Mouse (Mus musculus): ENCODE results near the gene Plet1. TPM values are rescaled to one million over a fixed set of nuclear protein-coding genes. Genes with fewer than 3 reads are reported as not detected.

Plet1 gene
- total and polyA plus RNA-seq, 3 experiments, result 0.08 to 0.19 TPM; not detected in 1

- Histone ChIP-seq H3K27ac (ENCODE audit: insufficient read depth, low read depth) (no peak overlapping the region), H3K79me2 (replicated peaks; ENCODE audit: control insufficient read depth, extremely low read depth, insufficient read depth, poor library complexity, severe bottlenecking) (no peaks in the 10 kb centered on the region), H3K4me3 (replicated peaks in 1 of 3; ENCODE audit: low read depth in 2 of 3, low read length in 2 of 3, poor library complexity in 1 of 3) (no peak overlapping the region), H3K4me1 (ENCODE audit: control insufficient read depth in 1 of 2, insufficient read depth in 2 of 2) (peaks cover 17 to 23% of the 10 kb centered on the region in 2 experiments), H3K9me3 (replicated peaks; ENCODE audit: low read length) (peaks cover 3% of the 10 kb centered on the region), H3K36me3 (replicated peaks in 1 of 2; ENCODE audit: control insufficient read depth in 1 of 2, insufficient read depth in 1 of 2, low read length in 1 of 2) (no peaks in the 10 kb centered on the region), H3K27me3 (replicated peaks) (no peaks in the 10 kb centered on the region), H3K4me2 (ENCODE audit: insufficient read depth, low read depth, poor library complexity, severe bottlenecking) (no peak overlapping the region), H3K9ac (ENCODE audit: insufficient read depth, low read depth) (no peak overlapping the region)
- dilution Hi-C loops (cut with MboI; ENCODE audit: extremely low pct_ligation_motif_present, extremely low pct_unique_long_range_greater_than_20kb, low sequenced_read_pairs), result no loop called here
- TF ChIP-seq IRF4 (IDR thresholded peaks at IDR 0.05; ENCODE audit: low read depth, low read length) (no peak), MYC (IDR thresholded peaks at IDR 0.05; ENCODE audit: low read depth, low read length) (no peak), ELF1 (IDR thresholded peaks at IDR 0.05; ENCODE audit: low read depth, low read length) (no peak), BHLHE40 (IDR thresholded peaks at IDR 0.05; ENCODE audit: low read depth, low read length) (no peak), MAZ (IDR thresholded peaks at IDR 0.05; ENCODE audit: low read depth, low read length) (no peak), POLR2AphosphoS2 (IDR thresholded peaks at IDR 0.05; ENCODE audit: low read depth, low read length) (no peak), NRF1 (IDR thresholded peaks at IDR 0.05; ENCODE audit: low read depth, low read length) (no peak), MXI1 (IDR thresholded peaks at IDR 0.05; ENCODE audit: low read depth, low read length) (no peak), POLR2A (IDR thresholded peaks at IDR 0.05; ENCODE audit: low read depth, low read length) (no peak), GABPA (IDR thresholded peaks at IDR 0.05; ENCODE audit: insufficient replicate concordance, low read depth, low read length) (no peak), USF2 (conservative IDR thresholded peaks at IDR 0.05; ENCODE audit: low read depth, low read length) (no peak), JUND (conservative IDR thresholded peaks at IDR 0.05; ENCODE audit: low read depth, low read length) (no peak), JUN (IDR thresholded peaks at IDR 0.05; ENCODE audit: insufficient read depth, low read depth, low read length) (no peak)
- in situ Hi-C loops (cut with MboI; ENCODE audit: low pct_ligation_motif_present, low pct_unique_long_range_greater_than_20kb, low sequenced_read_pairs), result no loop called here
- no peak for DNase-seq (ENCODE audit: extremely low read depth)
Observed at GRCm38 (mm10) chr9:50495405-50496150, 1.3 kb downstream of the Plet1 start.

- in situ Hi-C loops (cut with MboI; ENCODE audit: low pct_ligation_motif_present, low pct_unique_long_range_greater_than_20kb, low sequenced_read_pairs) (no loop called here), dilution Hi-C loops (cut with MboI; ENCODE audit: extremely low pct_ligation_motif_present, extremely low pct_unique_long_range_greater_than_20kb, low sequenced_read_pairs) (no loop called here)
- H3K79me2 ChIP-seq (replicated peaks; ENCODE audit: control insufficient read depth, extremely low read depth, insufficient read depth, poor library complexity, severe bottlenecking), result no peaks in the 10 kb centered on the region
- no peaks in the 10 kb centered on the region for H3K27me3 ChIP-seq (replicated peaks)
- TF ChIP-seq E2F4 (IDR thresholded peaks at IDR 0.05; ENCODE audit: insufficient replicate concordance, low read depth, low read length), result no peak
- TF ChIP-seq USF1 (IDR thresholded peaks at IDR 0.05; ENCODE audit: low read depth, low read length), result no peak
- no peak for TF ChIP-seq HCFC1 (IDR thresholded peaks at IDR 0.05; ENCODE audit: low read depth, low read length)
- no peak for TF ChIP-seq TCF12 (IDR thresholded peaks at IDR 0.05; ENCODE audit: low read depth, low read length)
- no peak for TF ChIP-seq JUND (conservative IDR thresholded peaks at IDR 0.05; ENCODE audit: low read depth, low read length)
- no peak for TF ChIP-seq ZNF384 (IDR thresholded peaks at IDR 0.05; ENCODE audit: low read depth, low read length)
- TF ChIP-seq ETS1 (conservative IDR thresholded peaks at IDR 0.05; ENCODE audit: low read depth, low read length), result no peak
- TF ChIP-seq ELF1 (IDR thresholded peaks at IDR 0.05; ENCODE audit: low read depth, low read length), result no peak
- no peak for TF ChIP-seq NRF1 (IDR thresholded peaks at IDR 0.05; ENCODE audit: low read depth, low read length)
- no peak for TF ChIP-seq ZC3H11A (IDR thresholded peaks at IDR 0.05; ENCODE audit: low read depth, low read length)
- no peak for TF ChIP-seq RAD21 (IDR thresholded peaks at IDR 0.05; ENCODE audit: low read depth, low read length)
- TF ChIP-seq GABPA (IDR thresholded peaks at IDR 0.05; ENCODE audit: insufficient replicate concordance, low read depth, low read length), result no peak
- TF ChIP-seq USF2 (conservative IDR thresholded peaks at IDR 0.05; ENCODE audit: low read depth, low read length), result no peak
- TF ChIP-seq KAT2A (IDR thresholded peaks at IDR 0.05; ENCODE audit: insufficient replicate concordance, low read length), result no peak
- H3K36me3 ChIP-seq (replicated peaks in 1 of 2; ENCODE audit: control insufficient read depth in 1 of 2, insufficient read depth in 1 of 2, low read length in 1 of 2), result no peaks in the 10 kb centered on the region
- no peak overlapping the region for H3K4me3 ChIP-seq (replicated peaks in 1 of 3; ENCODE audit: low read depth in 2 of 3, low read length in 2 of 3, poor library complexity in 1 of 3)
- DNase-seq (ENCODE audit: extremely low read depth), result no peak
- H3K27ac ChIP-seq (ENCODE audit: insufficient read depth, low read depth), result no peak overlapping the region
- no peak overlapping the region for H3K4me2 ChIP-seq (ENCODE audit: insufficient read depth, low read depth, poor library complexity, severe bottlenecking)
- H3K9me3 ChIP-seq (replicated peaks; ENCODE audit: low read length), result no peaks in the 10 kb centered on the region
- no peak overlapping the region for H3K9ac ChIP-seq (ENCODE audit: insufficient read depth, low read depth)
- H3K4me1 ChIP-seq (ENCODE audit: control insufficient read depth in 1 of 2, insufficient read depth in 2 of 2), result peaks cover 18% of the 10 kb centered on the region in 2 experiments
Observed at GRCm38 (mm10) chr9:50496151-50496505, 1.8 kb downstream of the Plet1 start.

All from CH12.LX (cell line).